In genomic region chr2:97165745-97166144, GRCm38 (mm10) we compare ENCODE assay signal across 20 mouse cellular contexts.
"Had no signal": no experiment of that assay in that cellular context is flagged by ENCODE, and none has a peak within 500 bp of the region (broad histone marks: within the 10 kb centered on the region; RNA-seq: fewer than 3 reads in every experiment).

No protein-coding gene starts in this region.

- H3K4me2 ChIP-seq: limb, embryonic 13.5 days; liver, embryonic 12.5 days; liver, embryonic 15.5 days; lung, embryonic 15.5 days; midbrain, embryonic 12.5 days; midbrain, embryonic 15.5 days; neural tube, embryonic 13.5 days; stomach, embryonic 15.5 days had no signal

- H3K27me3 ChIP-seq: limb, embryonic 13.5 days; liver, embryonic 12.5 days; liver, embryonic 15.5 days; lung, embryonic 15.5 days; midbrain, embryonic 12.5 days; midbrain, embryonic 15.5 days; neural tube, embryonic 13.5 days; stomach, embryonic 15.5 days had no signal

- ATAC-seq: liver, embryonic 12.5 days; midbrain, embryonic 15.5 days had no signal

- H3K9ac ChIP-seq: limb, embryonic 13.5 days; liver, embryonic 12.5 days; liver, embryonic 15.5 days; lung, embryonic 15.5 days; midbrain, embryonic 12.5 days; midbrain, embryonic 15.5 days; neural tube, embryonic 13.5 days; stomach, embryonic 15.5 days had no signal

- H3K36me3 ChIP-seq: limb, embryonic 13.5 days; liver, embryonic 12.5 days; liver, embryonic 15.5 days; lung, embryonic 15.5 days; midbrain, embryonic 12.5 days; midbrain, embryonic 15.5 days; neural tube, embryonic 13.5 days; stomach, embryonic 15.5 days had no signal

- H3K27ac ChIP-seq: limb, embryonic 13.5 days; liver, embryonic 12.5 days; liver, embryonic 15.5 days; lung, embryonic 15.5 days; midbrain, embryonic 12.5 days; midbrain, embryonic 15.5 days; neural tube, embryonic 13.5 days; stomach, embryonic 15.5 days had no signal

- H3K9me3 ChIP-seq: limb, embryonic 13.5 days; liver, embryonic 12.5 days; liver, embryonic 15.5 days; lung, embryonic 15.5 days; midbrain, embryonic 12.5 days; midbrain, embryonic 15.5 days; neural tube, embryonic 13.5 days; stomach, embryonic 15.5 days had no signal

- DNase-seq: kidney, adult 9 months; kidney, postnatal 14 days; kidney, postnatal 4 days; liver; lung, adult 18-20 months; lung, postnatal 14 days; lung, postnatal 4 days; retina, postnatal 1 day; right cerebral cortex, postnatal 25 days; spleen, adult 18-20 months; thymus, postnatal 25 days had no signal

- H3K4me1 ChIP-seq: limb, embryonic 13.5 days; liver, embryonic 12.5 days; liver, embryonic 15.5 days; lung, embryonic 15.5 days; midbrain, embryonic 12.5 days; midbrain, embryonic 15.5 days; neural tube, embryonic 13.5 days; stomach, embryonic 15.5 days had no signal

- H3K4me3 ChIP-seq: limb, embryonic 13.5 days; liver, embryonic 12.5 days; liver, embryonic 15.5 days; lung, embryonic 15.5 days; midbrain, embryonic 12.5 days; midbrain, embryonic 15.5 days; myocyte; neural tube, embryonic 13.5 days; stomach, embryonic 15.5 days had no signal
